Mouse (Mus musculus) erythroblast, embryonic 14.5 days (primary cell): ENCODE measurements around the gene Retreg1.

Source experiments
- GATA1 ChIP-seq: IDR thresholded peaks from 2 replicates; pipeline ENCODE4 v1.6.1; 2012; ENCODE audit warnings: low read length, inconsistent platforms, mixed read lengths
- TAL1 ChIP-seq: IDR thresholded peaks from 3 replicates; pipeline ENCODE4 v1.6.1; 2012; ENCODE audit warnings: low read length, inconsistent platforms, mixed read lengths

GRCm38 (mm10) chr15:25814535-25814934 is 28.4 kb upstream of the Retreg1 start:
- no peak for TF ChIP-seq TAL1
- no peak for TF ChIP-seq GATA1
